Comparison of ENCODE assay signal across 9 mouse cellular contexts in genomic region chr1:90289732-90290215, GRCm38 (mm10).
DNase-seq lines count a peak whose midpoint lies in the region; ATAC-seq and TF ChIP-seq lines count a peak whose summit lies in the region.
"Had no signal": no experiment of that assay in that cellular context is flagged by ENCODE, and none has a peak within 500 bp of the region (broad histone marks: within the 10 kb centered on the region; RNA-seq: fewer than 3 reads in every experiment).

No protein-coding gene starts in this region.

- peak overlapping the region; percentile 44 for H3K4me3 ChIP-seq in testis, adult 2 months (ENCODE audit: control insufficient read depth, low read depth, low read length)
- no peak overlapping the region for H3K4me3 ChIP-seq in heart, embryonic 12.5 days
- H3K4me3 ChIP-seq in liver, embryonic 13.5 days (replicated peaks): peak overlapping the region; percentile 49
- no peak overlapping the region for H3K4me3 ChIP-seq in stomach, postnatal 0 days (ENCODE audit: low read depth, low read length)

- no peaks in the 10 kb centered on the region for H3K36me3 ChIP-seq in testis, adult 2 months (ENCODE audit: control insufficient read depth, insufficient read depth, low read length)
- H3K36me3 ChIP-seq in heart, embryonic 12.5 days: no peaks in the 10 kb centered on the region
- no peaks in the 10 kb centered on the region for H3K36me3 ChIP-seq in liver, embryonic 13.5 days
- H3K36me3 ChIP-seq in stomach, postnatal 0 days (ENCODE audit: control insufficient read depth, insufficient read depth, low read length): no peaks in the 10 kb centered on the region

- WGBS in heart, embryonic 12.5 days: 24% methylated on average over 6 of the region's 6 CpGs
- 15% methylated on average over 6 of the region's 6 CpGs for WGBS in liver, embryonic 13.5 days (ENCODE audit: insufficient replicate concordance)
- 46% methylated on average over 6 of the region's 6 CpGs for WGBS in stomach, postnatal 0 days

- peaks cover 8% of the 10 kb centered on the region for H3K4me1 ChIP-seq in testis, adult 2 months (ENCODE audit: control insufficient read depth, insufficient read depth, low read length)
- peaks cover 47% of the 10 kb centered on the region for H3K4me1 ChIP-seq in heart, embryonic 12.5 days (replicated peaks)
- peaks cover 67% of the 10 kb centered on the region for H3K4me1 ChIP-seq in liver, embryonic 13.5 days (replicated peaks)
- 0 out of 2 replicates have a peak, but pooled peaks cover 2% of the 10 kb centered on the region for H3K4me1 ChIP-seq in stomach, postnatal 0 days (replicated peaks; ENCODE audit: control insufficient read depth, insufficient read depth)

- H3K9ac ChIP-seq in heart, embryonic 12.5 days: no peak overlapping the region
- peak overlapping the region; percentile 80 for H3K9ac ChIP-seq in liver, embryonic 13.5 days
- H3K9ac ChIP-seq in stomach, postnatal 0 days (ENCODE audit: low read length): no peak overlapping the region

- no peak overlapping the region for H3K27ac ChIP-seq in testis, adult 2 months (ENCODE audit: control insufficient read depth, insufficient read depth, low read depth, low read length)
- H3K27ac ChIP-seq in heart, embryonic 12.5 days (ENCODE audit: poor library complexity, severe bottlenecking): peak overlapping the region; percentile 75
- H3K27ac ChIP-seq in liver, embryonic 13.5 days: peak overlapping the region; percentile 97
- peak overlapping the region; percentile 45; the same call in 1 of the 2 replicates for H3K27ac ChIP-seq in stomach, postnatal 0 days (replicated peaks)

- peak; percentile 56 for ATAC-seq in heart, embryonic 12.5 days (ENCODE audit: insufficient number of reproducible peaks, low FRiP score)
- peak; percentile 60 for ATAC-seq in liver, embryonic 13.5 days (ENCODE audit: low read depth)
- no peak; the same call in 1 of the 2 replicates for ATAC-seq in stomach, postnatal 0 days (ENCODE audit: low FRiP score, low TSS enrichment)

- no peaks in the 10 kb centered on the region for H3K27me3 ChIP-seq in testis, adult 2 months (ENCODE audit: control insufficient read depth, insufficient read depth, low read length)
- H3K27me3 ChIP-seq in heart, embryonic 12.5 days (replicated peaks): peaks cover 5% of the 10 kb centered on the region; the same call in 1 of the 2 replicates
- H3K27me3 ChIP-seq in liver, embryonic 13.5 days: peaks cover 13% of the 10 kb centered on the region; the same call in 1 of the 2 replicates
- H3K27me3 ChIP-seq in stomach, postnatal 0 days (ENCODE audit: control insufficient read depth, insufficient read depth, low read length): no peaks in the 10 kb centered on the region

- TF ChIP-seq EP300 in stomach, postnatal 0 days (optimal IDR thresholded peaks at IDR 0.05): no peak

- TF ChIP-seq POLR2A in testis, adult 2 months (IDR thresholded peaks at IDR 0.05; ENCODE audit: control insufficient read depth, low read depth, low read length): no peak

- DNase-seq in testis, postnatal 10 days (ENCODE audit: low spot score): no peak
- DNase-seq in liver, embryonic 13.5 days: no peak
- no peak for DNase-seq in stomach, postnatal 0 days (ENCODE audit: low spot score)
- no peak for DNase-seq in left cerebral cortex, adult 18-20 months (ENCODE audit: low spot score in 2 of 2)
- no peak for DNase-seq in MN1 (ENCODE audit: low spot score)
- no peak for DNase-seq in frontal cortex, postnatal 10 days (ENCODE audit: low spot score in 2 of 2)
- DNase-seq: cerebellum, adult 9-10 months had no signal

- TF ChIP-seq CTCF in testis, adult 2 months (IDR thresholded peaks at IDR 0.05; ENCODE audit: control insufficient read depth, insufficient read depth, insufficient replicate concordance, low read depth, low read length): no peak
- no peak for TF ChIP-seq CTCF in stomach, postnatal 0 days (IDR thresholded peaks at IDR 0.05; ENCODE audit: low read depth)

- no peaks in the 10 kb centered on the region for H3K9me3 ChIP-seq in heart, embryonic 12.5 days (replicated peaks)
- no peaks in the 10 kb centered on the region for H3K9me3 ChIP-seq in liver, embryonic 13.5 days (replicated peaks)
- H3K9me3 ChIP-seq in stomach, postnatal 0 days (ENCODE audit: control insufficient read depth, low read length): no peaks in the 10 kb centered on the region

- peak overlapping the region; percentile 12 for H3K4me2 ChIP-seq in heart, embryonic 12.5 days
- H3K4me2 ChIP-seq in liver, embryonic 13.5 days: peak overlapping the region; percentile 75
- H3K4me2 ChIP-seq in stomach, postnatal 0 days (replicated peaks; ENCODE audit: low read depth): no peak overlapping the region

Comparison
In these comparisons a context has a peak if more than half of its experiments do, and no peak if none do; other contexts are left out.
1. H3K4me3 ChIP-seq: peak in testis, adult 2 months (single experiment) and liver, embryonic 13.5 days (single experiment); none in heart, embryonic 12.5 days (single experiment) and stomach, postnatal 0 days (single experiment).